ENCODE assay signal across 9 mouse cellular contexts in the genomic region with DNA sequence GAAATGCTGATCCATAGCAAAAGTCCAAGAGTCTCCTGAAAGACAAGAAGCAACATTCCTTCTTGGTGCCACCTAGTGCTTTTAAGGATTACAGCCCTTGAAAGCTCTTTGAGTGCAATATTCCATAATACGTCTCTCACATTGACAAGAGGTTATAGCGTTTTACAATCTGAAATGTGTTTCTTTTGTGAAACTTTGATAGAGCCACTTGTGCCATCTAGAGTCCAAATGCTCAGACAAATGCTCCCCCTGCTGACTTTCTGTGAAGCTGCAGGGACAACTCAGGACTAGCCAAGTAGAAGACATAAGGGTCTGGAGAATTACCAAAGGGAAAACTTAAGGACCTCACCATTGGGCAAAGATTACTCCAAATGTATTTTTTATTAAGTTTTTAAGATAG.
DNase-seq lines count a peak whose midpoint lies in the region; ATAC-seq and TF ChIP-seq lines count a peak whose summit lies in the region.
"Had no signal": no experiment of that assay in that cellular context is flagged by ENCODE, and none has a peak within 500 bp of the region (broad histone marks: within the 10 kb centered on the region; RNA-seq: fewer than 3 reads in every experiment).

No protein-coding gene starts in this region.

- no peak for ATAC-seq in heart, embryonic 11.5 days (replicated peaks; ENCODE audit: insufficient number of reproducible peaks, low FRiP score, low TSS enrichment)

- intact Hi-C loops in heart, adult 2 months (cut with DNase I): no loop called here
- intact Hi-C loops in left cerebral cortex, postnatal 14 days (cut with DNase I): loop anchor here (10.0 kb wide), 1 partner anchor 210 kb away; the partner anchor contains the start of gene Gria3

- H3K27me3 ChIP-seq in heart, adult 2 months (ENCODE audit: control insufficient read depth, insufficient read depth, low read length): no peaks in the 10 kb centered on the region
- H3K27me3 ChIP-seq in heart, embryonic 11.5 days (ENCODE audit: control insufficient read depth, insufficient read depth, low read length): no peaks in the 10 kb centered on the region
- no peaks in the 10 kb centered on the region for H3K27me3 ChIP-seq in thymus, adult 2 months (ENCODE audit: control insufficient read depth, insufficient read depth, low read length)
- H3K27me3 ChIP-seq in splenic B cell, adult 2 months (ENCODE audit: control insufficient read depth, insufficient read depth, low read length, poor library complexity, severe bottlenecking): no peaks in the 10 kb centered on the region
- H3K27me3 ChIP-seq: heart, embryonic 15.5 days had no signal

- WGBS in heart, adult 2 months: 30% methylated on average over 2 of the region's 2 CpGs
- 38% methylated on average over 2 of the region's 2 CpGs for WGBS in heart, embryonic 11.5 days (ENCODE audit: insufficient replicate concordance)
- WGBS in thymus, adult 2 months: 56% methylated on average over 2 of the region's 2 CpGs

- no peak overlapping the region for H3K27ac ChIP-seq in heart, adult 2 months
- no peak overlapping the region for H3K27ac ChIP-seq in heart, embryonic 11.5 days (ENCODE audit: low read depth, low read length)
- no peak overlapping the region for H3K27ac ChIP-seq in thymus, adult 2 months (ENCODE audit: control insufficient read depth, insufficient read depth, low read length)
- H3K27ac ChIP-seq: heart, embryonic 15.5 days had no signal

- no peaks in the 10 kb centered on the region for H3K36me3 ChIP-seq in heart, adult 2 months (ENCODE audit: control insufficient read depth, insufficient read depth, low read length)
- H3K36me3 ChIP-seq in heart, embryonic 11.5 days (ENCODE audit: control insufficient read depth, insufficient read depth, low read length): no peaks in the 10 kb centered on the region
- no peaks in the 10 kb centered on the region for H3K36me3 ChIP-seq in thymus, adult 2 months (ENCODE audit: control insufficient read depth, insufficient read depth, low read length)
- H3K36me3 ChIP-seq in splenic B cell, adult 2 months (ENCODE audit: control insufficient read depth, insufficient read depth, low read length, poor library complexity, severe bottlenecking): no peaks in the 10 kb centered on the region
- H3K36me3 ChIP-seq: heart, embryonic 15.5 days had no signal

- H3K9ac ChIP-seq in heart, adult 2 months (ENCODE audit: low read depth, low read length): no peak overlapping the region
- H3K9ac ChIP-seq in heart, embryonic 11.5 days (ENCODE audit: low read depth, low read length): no peak overlapping the region
- H3K9ac ChIP-seq: heart, embryonic 15.5 days had no signal

- peak; percentile 73 for TF ChIP-seq CTCF in heart, adult 2 months (IDR thresholded peaks at IDR 0.05)
- no peak for TF ChIP-seq CTCF in thymus, adult 2 months (IDR thresholded peaks at IDR 0.05; ENCODE audit: borderline replicate concordance, control insufficient read depth, extremely low read depth, insufficient read depth, low read length, poor library complexity)

- no peak for DNase-seq in heart, adult 2 months
- DNase-seq in thymus, adult 2 months: peak; percentile 0
- no peak for DNase-seq in thymus, adult 18-20 months
- DNase-seq in embryo, embryonic 11.5 days (ENCODE audit: low read depth, low spot score): peak; percentile 20
- peak; percentile 11 to 39 for DNase-seq in left cerebral cortex, postnatal 14 days (ENCODE audit: low spot score in 2 of 2)
- peak; percentile 20 for DNase-seq in splenic B cell, adult 2 months (ENCODE audit: low read depth, low spot score)
- no peak for DNase-seq in c-Kit-positive CD71-positive TER-119-positive erythroid progenitor cells, embryonic 14.5 days (ENCODE audit: low spot score)

- H3K4me3 ChIP-seq in heart, adult 2 months: no peak overlapping the region
- no peak overlapping the region for H3K4me3 ChIP-seq in heart, embryonic 11.5 days (ENCODE audit: low read depth, low read length)
- no peak overlapping the region for H3K4me3 ChIP-seq in thymus, adult 2 months (ENCODE audit: control insufficient read depth, insufficient read depth, low read length)
- H3K4me3 ChIP-seq: heart, embryonic 15.5 days had no signal

- TF ChIP-seq POLR2A in heart, adult 2 months (IDR thresholded peaks at IDR 0.05; ENCODE audit: insufficient read depth, low read depth, low read length): no peak
- TF ChIP-seq POLR2A in thymus, adult 2 months (IDR thresholded peaks at IDR 0.05; ENCODE audit: control insufficient read depth, extremely low read depth, insufficient read depth, low read length, poor library complexity): no peak

- no peaks in the 10 kb centered on the region for H3K9me3 ChIP-seq in heart, embryonic 11.5 days (replicated peaks; ENCODE audit: control insufficient read depth, low read length)
- H3K9me3 ChIP-seq: heart, embryonic 15.5 days had no signal

- H3K4me1 ChIP-seq in heart, adult 2 months (ENCODE audit: control insufficient read depth, insufficient read depth, low read length): no peaks in the 10 kb centered on the region
- no peaks in the 10 kb centered on the region for H3K4me1 ChIP-seq in heart, embryonic 11.5 days (ENCODE audit: control insufficient read depth, insufficient read depth, low read length)
- no peaks in the 10 kb centered on the region for H3K4me1 ChIP-seq in thymus, adult 2 months (replicated peaks; ENCODE audit: control insufficient read depth, insufficient read depth, low read length)
- H3K4me1 ChIP-seq: heart, embryonic 15.5 days had no signal

- no peaks in the 10 kb centered on the region for H3K79me2 ChIP-seq in heart, adult 2 months (replicated peaks; ENCODE audit: control insufficient read depth, insufficient read depth, low read length)

- TF ChIP-seq EP300 in heart, adult 2 months (IDR thresholded peaks at IDR 0.05; ENCODE audit: insufficient read depth, low read depth, low read length): no peak

- H3K4me2 ChIP-seq in heart, embryonic 11.5 days: no peak overlapping the region
- H3K4me2 ChIP-seq: heart, embryonic 15.5 days had no signal

Comparison
In these comparisons a context has a peak if more than half of its experiments do, and no peak if none do; other contexts are left out.
1. DNase-seq: peak in thymus, adult 2 months (single experiment), embryo, embryonic 11.5 days (single experiment), left cerebral cortex, postnatal 14 days (2 of 2) and splenic B cell, adult 2 months (single experiment); none in heart, adult 2 months (0 of 2), thymus, adult 18-20 months (0 of 2) and c-Kit-positive CD71-positive TER-119-positive erythroid progenitor cells, embryonic 14.5 days (single experiment).